Mouse (Mus musculus) Patski (cell line): Measurements from ENCODE around the gene Nfam1. TPM values are rescaled to one million over a fixed set of nuclear protein-coding genes. Genes with fewer than 3 reads are reported as not detected.
A peak's percentile ranks its signal among the peaks of the same experiment; 100 is the strongest.

ENCODE experiments used
- ATAC-seq: fragments of 100-300 bp; one replicate; pipeline ENCODE4 v1.8.0; 2021
- CTCF ChIA-PET: fragments of 350-600 bp; sonication (Branson Sonifier 250); formaldehyde crosslinking; loops from one replicate; lab custom pipeline; 2022; ENCODE audit warnings: inconsistent platforms; lab: Charles Lee
- POLR2A ChIA-PET: fragments of 350-600 bp; sonication (Branson Sonifier 250); formaldehyde crosslinking; loops from one replicate; lab custom pipeline; 2022; ENCODE audit warnings: antibody characterized with exemption, inconsistent platforms; lab: Charles Lee
- DNase-seq: peaks from one replicate; pipeline ENCODE4 v3.0.0-alpha.2; 2011; ENCODE audit warnings: low read depth, low spot score
- H3K27me3 ChIP-seq: fragments of 371-371 bp; one replicate; pipeline ENCODE4 v1.5.1; 2021
- CTCF ChIP-seq: fragments of 100-300 bp; IDR thresholded peaks from one replicate; pipeline ENCODE4 v1.5.1; 2021
- in situ Hi-C: fragments of 300-500 bp; cut with MboI; formaldehyde crosslinking; loops from 3 replicates; pipeline ENCODE4 v1.11.1; 2018; ENCODE audit warnings: low pct_unique_long_range_greater_than_20kb, mixed read lengths
- polyA plus RNA-seq: library from polyadenylated mRNA; unstranded; gene quantifications from one replicate; pipeline ENCODE4 v1.2.3, GENCODE M21; 2021

The Nfam1 gene
- polyA plus RNA-seq, 1 experiment from 2014 or later, result not detected

DNA sequence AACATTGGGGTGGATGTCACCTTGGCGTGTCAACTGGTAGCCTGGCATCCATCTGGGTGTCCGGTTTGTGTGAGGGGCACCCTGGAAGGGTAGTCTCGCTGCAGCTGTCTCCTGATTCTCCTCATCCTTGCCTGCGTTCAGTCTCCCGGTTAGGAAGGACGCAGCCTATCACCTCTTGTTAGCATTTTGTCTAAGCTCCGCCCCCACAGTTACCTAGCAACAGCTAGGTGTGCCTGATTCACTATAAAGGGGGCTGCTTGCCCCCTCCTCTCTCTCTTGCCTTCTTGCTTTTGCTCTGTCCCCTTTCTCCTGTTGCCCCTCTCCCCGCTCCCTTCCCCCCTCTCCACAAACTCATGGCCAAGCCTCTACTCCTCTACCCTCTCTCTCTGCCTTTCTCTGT lies 10.2 kb downstream of the Nfam1 start:
- in situ Hi-C loops, result no loop called here
- CTCF ChIA-PET, result no interaction called here
- DNase-seq (no peak), ATAC-seq (no peak)
- H3K27me3 ChIP-seq, result peaks cover 8% of the 10 kb centered on the region
- no peak for TF ChIP-seq CTCF
- POLR2A ChIA-PET, result no interaction called here

DNA sequence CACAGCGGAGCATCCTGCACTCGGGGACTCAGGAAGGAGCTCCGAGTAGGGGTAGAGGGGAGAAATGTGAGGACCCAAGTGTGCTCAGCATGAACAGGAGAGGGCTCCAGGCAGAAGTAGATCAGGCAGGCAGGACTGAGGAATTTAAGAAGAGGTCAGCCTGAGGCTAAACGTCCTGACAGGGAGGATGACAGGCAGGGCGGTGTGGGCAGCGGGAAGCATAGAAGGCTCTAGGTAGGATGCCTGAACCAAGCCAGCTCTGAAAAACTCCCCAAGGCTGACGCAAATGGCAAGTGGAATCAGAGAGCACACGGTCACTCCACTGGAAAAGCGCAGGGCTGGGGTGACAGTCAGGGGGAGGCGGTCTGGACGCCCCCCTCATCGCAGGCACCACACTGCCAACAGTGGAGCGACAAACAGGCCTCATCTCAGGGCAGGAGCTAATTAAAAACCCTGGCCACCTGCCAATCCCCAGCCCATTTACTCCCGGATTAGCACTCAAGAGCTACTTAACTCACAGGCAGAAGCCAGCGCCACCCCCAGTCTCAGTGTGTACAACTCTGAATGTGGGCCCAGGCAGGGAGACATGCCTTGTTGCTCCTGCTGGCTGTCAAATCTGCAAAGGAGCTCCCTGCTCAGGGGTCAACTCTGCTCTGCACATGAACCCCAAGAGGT lies 22.0 kb downstream of the Nfam1 start:
- peaks cover 16% of the 10 kb centered on the region for H3K27me3 ChIP-seq
- ChIA-PET POLR2A (no interaction called here), CTCF (no interaction called here)
- no peak for DNase-seq
- no peak for ATAC-seq
- TF ChIP-seq CTCF, result no peak
- in situ Hi-C loops, result no loop called here

DNA sequence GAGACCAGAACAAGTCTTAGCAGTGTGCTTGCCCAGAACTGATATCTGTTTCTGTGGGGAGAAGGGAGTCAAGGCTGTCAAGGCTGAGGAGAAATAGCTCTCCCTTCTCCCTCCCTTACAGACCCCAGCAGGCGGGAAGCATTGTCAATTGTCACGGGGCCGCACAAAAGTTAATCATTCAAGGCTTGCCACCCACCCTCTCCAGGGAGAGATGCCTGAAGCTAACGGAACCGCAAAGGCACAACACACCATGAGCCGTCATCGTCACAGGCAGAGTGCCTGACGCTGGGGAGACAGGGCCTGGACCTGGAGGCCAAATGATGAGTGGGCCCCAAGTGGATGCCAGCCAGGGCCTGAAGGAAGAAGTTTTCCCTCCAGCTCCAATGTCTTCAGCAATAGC lies 22.7 kb downstream of the Nfam1 start:
- no peak for TF ChIP-seq CTCF
- H3K27me3 ChIP-seq, result peaks cover 23% of the 10 kb centered on the region
- no peak for DNase-seq
- in situ Hi-C loops, result no loop called here
- ChIA-PET POLR2A (no interaction called here), CTCF (no interaction called here)
- ATAC-seq, result no peak

DNA sequence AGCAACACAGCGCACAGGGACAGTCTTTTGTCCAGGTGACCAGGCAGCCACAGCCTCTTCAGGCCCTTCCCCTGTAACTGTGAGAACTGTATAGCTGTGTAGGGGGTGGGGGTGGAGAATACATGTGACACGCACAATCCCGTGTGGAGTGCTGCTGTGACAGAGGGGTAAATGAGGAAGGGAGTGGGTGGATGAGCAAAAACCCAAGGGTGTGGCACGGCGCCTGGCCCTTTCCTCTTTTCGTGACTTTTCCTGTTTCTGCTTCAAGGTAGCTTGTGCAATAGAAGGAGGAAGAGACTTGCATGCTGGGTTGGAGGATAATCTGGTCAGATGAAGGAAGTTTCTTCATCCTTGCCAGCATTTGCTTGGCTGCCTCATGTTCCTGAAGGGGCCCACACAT lies 23.6 kb downstream of the Nfam1 start:
- POLR2A ChIA-PET, result no interaction called here
- in situ Hi-C loops, result no loop called here
- no peak for DNase-seq
- CTCF ChIA-PET, result no interaction called here
- ATAC-seq, result no peak
- H3K27me3 ChIP-seq, result peaks cover 14% of the 10 kb centered on the region
- TF ChIP-seq CTCF, result no peak

DNA sequence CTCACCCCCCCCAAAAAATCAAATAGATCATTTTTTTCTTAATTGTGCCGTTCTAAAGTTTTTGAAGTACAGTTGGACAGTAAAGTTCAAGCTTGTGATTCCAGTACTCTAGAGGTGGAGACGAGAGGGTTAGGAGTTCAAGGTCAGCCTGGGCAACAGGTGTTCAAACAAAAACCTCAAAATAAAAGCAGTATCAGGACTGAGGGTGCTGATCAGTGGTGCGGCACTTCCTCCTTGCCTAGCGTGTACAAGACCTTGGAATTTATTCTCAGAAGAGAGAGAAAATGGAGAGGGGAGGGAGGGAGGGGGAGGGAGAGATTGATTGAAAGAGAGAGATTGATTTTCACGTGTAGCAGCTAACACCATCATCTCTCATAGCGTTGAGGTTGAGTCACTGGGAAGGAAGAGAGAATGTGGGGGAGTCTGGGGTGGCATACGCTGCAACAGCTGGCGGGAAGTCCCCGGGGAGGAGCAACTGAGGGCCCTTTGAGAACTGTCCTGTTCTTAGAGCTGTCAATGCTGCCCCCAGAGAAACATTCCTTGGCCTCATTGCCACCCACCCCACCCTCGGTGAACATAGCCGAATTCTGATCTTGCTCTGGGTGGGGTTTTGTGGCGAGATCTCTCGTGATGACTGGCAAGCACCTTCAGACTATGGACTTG lies 24.2 kb downstream of the Nfam1 start:
- peaks cover 9% of the 10 kb centered on the region for H3K27me3 ChIP-seq
- in situ Hi-C loops, result no loop called here
- DNase-seq (no peak), ATAC-seq (no peak)
- ChIA-PET CTCF (no interaction called here), POLR2A (no interaction called here)
- TF ChIP-seq CTCF, result no peak

DNA sequence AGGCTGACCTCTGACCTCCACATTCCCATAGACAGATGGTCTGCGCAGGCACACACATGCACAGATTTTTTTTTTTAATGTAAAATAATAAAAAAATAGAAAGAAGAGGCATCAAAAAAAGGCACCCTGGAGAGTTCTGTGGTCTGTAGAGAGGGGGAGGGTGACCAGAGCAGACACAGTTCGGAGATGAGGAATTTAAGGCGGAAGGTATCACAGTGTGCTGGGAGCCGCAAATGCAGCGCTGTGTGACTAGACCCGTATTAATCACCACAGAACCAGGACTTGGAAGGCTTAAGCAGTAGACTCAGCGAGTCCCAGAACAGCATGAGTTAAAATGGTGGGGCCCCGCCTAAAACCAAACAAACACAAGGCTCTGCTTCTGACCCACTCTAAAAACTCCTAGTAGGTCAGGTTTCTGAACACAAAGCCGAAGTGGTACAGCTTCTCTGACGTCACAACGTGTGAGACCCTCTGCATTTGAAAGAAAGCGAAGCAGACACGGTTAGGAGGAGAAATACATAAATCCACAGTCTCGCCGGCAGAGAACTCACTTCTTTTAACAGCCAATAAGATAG lies 25.7 kb downstream of the Nfam1 start:
- in situ Hi-C loops, result no loop called here
- ChIA-PET CTCF (no interaction called here), POLR2A (no interaction called here)
- no peak for TF ChIP-seq CTCF
- ATAC-seq (peak; percentile 21), DNase-seq (no peak)
- H3K27me3 ChIP-seq, result peaks cover 13% of the 10 kb centered on the region

DNA sequence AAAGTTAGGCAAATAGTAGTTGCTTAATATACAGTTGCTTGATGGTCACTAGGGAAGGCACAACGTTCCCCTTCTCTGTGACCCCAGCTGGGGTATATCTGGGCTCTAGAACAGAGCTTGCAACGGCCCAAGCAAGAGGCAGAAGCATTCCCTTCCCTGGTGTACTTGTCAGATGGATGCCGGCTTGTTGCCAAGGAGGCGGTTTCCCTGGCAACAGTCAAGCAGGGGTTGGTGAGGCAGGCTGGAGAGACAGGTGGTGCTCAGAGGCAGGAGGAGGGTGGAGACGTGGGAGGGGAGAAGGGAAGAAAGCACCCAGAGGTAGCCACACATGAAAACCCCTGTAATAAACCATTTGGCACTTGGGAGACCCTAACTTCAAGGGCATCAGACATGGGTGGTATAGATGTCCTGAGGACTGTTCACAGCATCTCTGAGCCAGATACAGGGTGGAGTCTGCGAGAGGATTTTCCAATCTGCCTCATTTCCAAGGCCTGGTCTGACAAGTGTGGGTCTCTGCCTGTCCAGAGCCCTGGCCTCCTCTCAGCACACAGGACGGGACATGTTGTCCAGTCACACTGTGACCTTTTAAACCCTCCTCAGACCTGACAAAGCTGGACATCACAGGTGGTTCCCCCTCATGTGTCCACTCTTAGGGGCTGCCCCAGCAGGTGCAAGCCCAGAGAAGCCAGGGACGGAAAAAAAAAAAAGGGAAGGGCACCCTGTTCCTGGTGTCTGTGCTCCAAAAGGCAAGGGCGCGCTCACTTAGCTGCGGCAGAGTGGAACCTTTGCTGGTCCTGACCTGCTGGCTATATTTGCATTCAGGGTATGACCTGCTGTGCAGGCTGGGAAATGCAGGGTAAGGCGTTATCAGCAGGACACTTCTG lies 30.2 kb downstream of the Nfam1 start:
- H3K27me3 ChIP-seq, result peaks cover 30% of the 10 kb centered on the region
- TF ChIP-seq CTCF, result no peak
- DNase-seq (no peak), ATAC-seq (no peak)
- in situ Hi-C loops, result no loop called here
- POLR2A ChIA-PET, result interaction anchor here (0.8 kb wide), 1 partner anchor 11 kb away, joined by 3 read pairs; no protein-coding TSS in a partner anchor
- CTCF ChIA-PET, result no interaction called here

DNA sequence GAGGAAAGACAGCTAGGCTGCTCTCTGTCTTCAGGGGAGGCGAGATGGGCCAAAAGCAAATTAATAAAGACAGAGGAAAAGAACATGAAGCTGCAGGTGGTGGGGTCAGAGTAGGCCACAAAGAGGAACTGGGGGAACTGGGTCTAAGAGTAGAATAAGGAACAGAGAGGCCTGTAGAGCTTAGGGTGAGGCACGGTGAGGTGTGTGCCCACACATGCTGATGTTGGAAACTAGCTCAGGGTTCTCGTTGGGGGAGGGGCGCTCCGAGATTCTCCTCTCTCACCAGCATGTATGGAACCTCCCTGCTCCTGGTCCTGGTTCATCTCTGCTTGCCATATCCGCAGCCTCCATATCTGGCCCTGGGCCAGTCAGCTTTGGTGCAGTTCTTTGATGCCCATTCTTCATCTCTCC lies 34.3 kb downstream of the Nfam1 start:
- H3K27me3 ChIP-seq, result peaks cover 42% of the 10 kb centered on the region
- no peak for ATAC-seq
- no peak for TF ChIP-seq CTCF
- ChIA-PET CTCF (no interaction called here), POLR2A (interaction anchor here (1.3 kb wide), 1 partner anchor 41 kb away, joined by 3 read pairs; no protein-coding TSS in a partner anchor)
- no peak for DNase-seq
- in situ Hi-C loops, result no loop called here

DNA sequence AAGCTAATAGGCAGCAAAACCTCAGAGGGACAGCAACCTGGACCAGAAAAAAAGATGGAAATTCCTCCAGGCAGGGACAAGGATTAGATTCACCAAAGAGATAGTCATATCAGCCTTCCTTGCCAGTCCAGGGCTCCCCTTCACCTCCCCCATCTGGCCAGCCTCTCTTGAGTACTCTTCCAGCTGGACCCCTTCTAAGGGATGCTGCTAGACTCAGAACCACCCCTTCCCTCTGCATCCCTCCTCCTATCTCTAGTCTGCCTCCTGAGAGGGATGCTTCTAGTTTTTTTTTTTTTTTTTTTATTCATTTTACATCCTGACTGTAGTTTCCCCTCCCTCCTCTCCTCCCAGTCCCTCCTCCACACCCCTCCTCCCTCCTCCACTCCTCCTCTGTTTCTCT lies 36.7 kb downstream of the Nfam1 start:
- H3K27me3 ChIP-seq, result peaks cover 47% of the 10 kb centered on the region
- POLR2A ChIA-PET, result no interaction called here
- ATAC-seq, result no peak
- DNase-seq, result no peak
- no peak for TF ChIP-seq CTCF
- CTCF ChIA-PET, result no interaction called here
- in situ Hi-C loops, result no loop called here

DNA sequence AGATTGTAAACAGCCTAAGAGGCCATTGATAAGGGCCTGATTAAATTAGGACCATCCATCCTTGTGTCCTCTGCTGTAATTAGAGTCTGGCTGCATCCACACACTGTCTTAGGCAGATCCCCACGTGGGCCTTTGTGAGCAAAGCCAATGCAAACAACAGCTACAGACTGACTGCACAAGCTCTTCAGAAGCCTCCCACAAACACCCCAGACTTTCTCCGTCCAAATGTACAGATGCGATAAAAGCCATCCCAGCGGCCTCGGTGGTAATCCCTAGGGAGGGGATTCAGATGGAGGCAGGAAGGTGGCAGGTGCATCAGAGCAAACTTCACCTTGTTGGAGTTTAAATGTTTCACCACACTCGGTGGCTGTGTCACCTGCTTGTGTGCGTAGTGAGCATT lies 37.9 kb downstream of the Nfam1 start:
- ChIA-PET CTCF (no interaction called here), POLR2A (no interaction called here)
- peaks cover 55% of the 10 kb centered on the region for H3K27me3 ChIP-seq
- in situ Hi-C loops, result no loop called here
- ATAC-seq, result no peak
- TF ChIP-seq CTCF, result no peak
- DNase-seq, result no peak

DNA sequence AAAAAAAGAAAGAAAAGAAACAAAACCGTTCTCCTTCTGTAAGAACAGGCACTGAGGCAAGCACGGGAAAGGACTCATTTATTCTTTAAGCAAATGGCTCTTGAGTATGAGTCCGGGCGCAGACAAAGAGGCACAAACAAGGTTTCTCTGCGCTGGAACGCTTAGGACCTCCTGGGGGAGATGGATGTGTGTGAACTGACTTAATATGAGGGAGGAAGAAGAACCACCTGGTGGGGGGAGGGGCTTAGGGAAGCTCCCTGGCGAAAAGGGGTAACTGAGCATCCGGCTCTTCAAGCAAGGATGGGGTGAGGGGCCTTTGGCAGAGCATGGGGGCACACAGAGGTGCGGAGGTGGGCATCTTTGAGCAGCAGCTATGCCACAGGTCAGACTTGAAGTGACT lies 40.2 kb downstream of the Nfam1 start:
- H3K27me3 ChIP-seq, result peaks cover 60% of the 10 kb centered on the region
- no peak for TF ChIP-seq CTCF
- no peak for ATAC-seq
- DNase-seq, result no peak
- ChIA-PET POLR2A (interaction anchor here (1.0 kb wide), 1 partner anchor 11 kb away, joined by 3 read pairs; no protein-coding TSS in a partner anchor), CTCF (no interaction called here)
- in situ Hi-C loops, result no loop called here
